Mouse (Mus musculus) kidney, postnatal 14 days (tissue): ENCODE measurements around the gene Scml4.

ENCODE experiments used
- DNase-seq: peaks from one replicate; pipeline ENCODE4 v3.0.0; 2022; ENCODE audit warnings: mixed read lengths

Gene Scml4

GRCm38 (mm10) chr10:42953601-42954000 lies 93.4 kb downstream of the Scml4 start:
- no peak for DNase-seq

- no peak for DNase-seq
Observed at GRCm38 (mm10) chr10:42955205-42955604, 95.0 kb downstream of the Scml4 start.

GRCm38 (mm10) chr10:42957881-42958651 lies 97.9 kb downstream of the Scml4 start:
- DNase-seq: peak; percentile 78

GRCm38 (mm10) chr10:42958686-42959085 lies 98.5 kb downstream of the Scml4 start:
- DNase-seq: no peak

- peak; percentile 41 for DNase-seq
Observed at GRCm38 (mm10) chr10:42961771-42962170, 101.6 kb downstream of the Scml4 start.

- no peak for DNase-seq
Observed at GRCm38 (mm10) chr10:42962181-42962601, 102.0 kb downstream of the Scml4 start.

GRCm38 (mm10) chr10:42962655-42963054 lies 102.5 kb downstream of the Scml4 start:
- peak; percentile 48 for DNase-seq

- no peak for DNase-seq
Observed at GRCm38 (mm10) chr10:42963061-42963460, 102.9 kb downstream of the Scml4 start.

- no peak for DNase-seq
Observed at GRCm38 (mm10) chr10:42968332-42968731, 108.2 kb downstream of the Scml4 start.

GRCm38 (mm10) chr10:42972504-42973172 lies 112.5 kb downstream of the Scml4 start:
- peak; percentile 79 for DNase-seq

GRCm38 (mm10) chr10:42973537-42973936 lies 113.4 kb downstream of the Scml4 start:
- no peak for DNase-seq

GRCm38 (mm10) chr10:42976577-42976976 lies 116.4 kb downstream of the Scml4 start:
- no peak for DNase-seq

- no peak for DNase-seq
Observed at GRCm38 (mm10) chr10:42978346-42978745, 118.2 kb downstream of the Scml4 start.

GRCm38 (mm10) chr10:42980999-42981757 lies 121.0 kb downstream of the Scml4 start:
- DNase-seq: no peak

- no peak for DNase-seq
Observed at GRCm38 (mm10) chr10:42984886-42985285, 124.7 kb downstream of the Scml4 start.

- DNase-seq: peak; percentile 71
Observed at GRCm38 (mm10) chr10:42987594-42988052, 127.5 kb downstream of the Scml4 start.

- DNase-seq: no peak
Observed at GRCm38 (mm10) chr10:42988627-42989026, 128.5 kb downstream of the Scml4 start.

GRCm38 (mm10) chr10:42989910-42990309 lies 129.7 kb downstream of the Scml4 start:
- peak; percentile 42 for DNase-seq

- no peak for DNase-seq
Observed at GRCm38 (mm10) chr10:42991018-42991417, 130.8 kb downstream of the Scml4 start.

- peak; percentile 43 for DNase-seq
Observed at GRCm38 (mm10) chr10:42994331-42994782, 134.2 kb downstream of the Scml4 start.

- no peak for DNase-seq
Observed at GRCm38 (mm10) chr10:42995484-42995895, 135.3 kb downstream of the Scml4 start.

- DNase-seq: no peak
Observed at GRCm38 (mm10) chr10:42997278-42997677, 137.1 kb downstream of the Scml4 start.

- no peak for DNase-seq
Observed at GRCm38 (mm10) chr10:42999324-42999723, 139.2 kb downstream of the Scml4 start.
